Mouse (Mus musculus): Measurements from ENCODE around the gene Tfam. TPM values are rescaled to one million over a fixed set of nuclear protein-coding genes. Genes with fewer than 3 reads are reported as not detected.

Gene Tfam
- polyA plus RNA-seq, 1 experiment from 2014 or later = 33.4 TPM

DNA sequence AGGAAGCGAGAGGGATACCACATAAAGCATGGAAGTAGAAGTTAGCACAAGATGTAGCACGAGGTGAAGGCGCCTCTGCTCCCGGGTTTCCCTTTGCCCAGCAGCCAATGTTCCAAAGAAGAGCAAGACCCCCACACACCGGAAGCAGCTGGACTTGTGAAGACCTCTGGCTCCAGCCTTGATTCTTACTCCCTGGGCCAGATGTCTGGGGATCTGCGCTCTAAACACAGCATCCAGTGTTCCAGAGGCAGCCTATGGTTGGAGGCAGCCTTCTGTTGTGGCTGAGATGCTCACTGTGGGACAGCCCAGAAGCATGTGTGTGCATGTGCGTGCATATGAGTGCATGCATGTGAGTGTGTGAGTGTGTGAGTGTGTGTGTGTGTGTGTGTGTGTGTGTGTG lies 43.4 kb downstream of the Tfam start:
- no peak for DNase-seq
- Histone ChIP-seq H3K4me2 (ENCODE audit: low read depth, low read length) (no peak overlapping the region), H3K4me3 (ENCODE audit: low read depth, low read length) (no peak overlapping the region), H3K4me1 (ENCODE audit: insufficient read depth) (no peaks in the 10 kb centered on the region), H3K27ac (ENCODE audit: low read depth) (no peak overlapping the region), H3K27me3 (ENCODE audit: insufficient read depth, low read length) (no peaks in the 10 kb centered on the region), H3K36me3 (replicated peaks; ENCODE audit: insufficient read depth, low read length) (no peaks in the 10 kb centered on the region), H3K9me3 (ENCODE audit: low read length) (no peaks in the 10 kb centered on the region), H3K9ac (replicated peaks) (no peak overlapping the region)
- ATAC-seq = no peak
- 68% methylated on average over 7 of the region's 7 CpGs for WGBS (ENCODE audit: insufficient replicate concordance)
- no peak for TF ChIP-seq EP300 (IDR thresholded peaks at IDR 0.05; ENCODE audit: low read depth)
- TF ChIP-seq CTCF (IDR thresholded peaks at IDR 0.05; ENCODE audit: low read depth) = no peak

DNA sequence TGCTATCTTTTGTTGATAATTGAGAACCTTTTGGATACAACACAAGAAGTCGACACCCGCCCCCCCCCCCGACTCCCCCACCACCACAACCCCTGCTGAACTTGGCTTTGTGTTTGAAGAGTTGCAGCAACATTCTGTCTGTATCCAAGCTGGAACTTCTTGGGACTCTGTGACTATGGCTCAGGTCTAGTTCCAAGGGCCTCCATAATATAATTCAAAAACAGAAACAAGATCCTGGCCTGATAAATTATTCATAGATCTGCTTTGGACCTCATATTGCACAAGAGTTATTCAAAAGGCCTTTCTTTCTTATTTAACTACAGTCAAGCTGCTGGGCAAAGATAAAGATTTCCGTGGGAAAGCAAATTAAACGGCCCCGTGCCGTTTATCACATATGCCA lies 44.8 kb downstream of the Tfam start:
- TF ChIP-seq CTCF (IDR thresholded peaks at IDR 0.05; ENCODE audit: low read depth) (no peak), EP300 (IDR thresholded peaks at IDR 0.05; ENCODE audit: low read depth) (no peak)
- no peaks in the 10 kb centered on the region for H3K36me3 ChIP-seq (replicated peaks; ENCODE audit: insufficient read depth, low read length)
- H3K4me3 ChIP-seq (ENCODE audit: low read depth, low read length) = no peak overlapping the region
- H3K27me3 ChIP-seq (ENCODE audit: insufficient read depth, low read length) = no peaks in the 10 kb centered on the region
- H3K4me2 ChIP-seq (ENCODE audit: low read depth, low read length) = 0 out of 2 replicates have a peak overlapping the region, but pooled peaks have one; percentile 18
- H3K9me3 ChIP-seq (ENCODE audit: low read length) = no peaks in the 10 kb centered on the region
- 45% methylated on average over 7 of the region's 7 CpGs for WGBS (ENCODE audit: insufficient replicate concordance)
- H3K9ac ChIP-seq (replicated peaks) = no peak overlapping the region
- H3K27ac ChIP-seq (ENCODE audit: low read depth) = peak overlapping the region; percentile 55; the same call in 1 of the 2 replicates
- DNase-seq (no peak), ATAC-seq (no peak)
- H3K4me1 ChIP-seq (ENCODE audit: insufficient read depth) = no peaks in the 10 kb centered on the region

DNA sequence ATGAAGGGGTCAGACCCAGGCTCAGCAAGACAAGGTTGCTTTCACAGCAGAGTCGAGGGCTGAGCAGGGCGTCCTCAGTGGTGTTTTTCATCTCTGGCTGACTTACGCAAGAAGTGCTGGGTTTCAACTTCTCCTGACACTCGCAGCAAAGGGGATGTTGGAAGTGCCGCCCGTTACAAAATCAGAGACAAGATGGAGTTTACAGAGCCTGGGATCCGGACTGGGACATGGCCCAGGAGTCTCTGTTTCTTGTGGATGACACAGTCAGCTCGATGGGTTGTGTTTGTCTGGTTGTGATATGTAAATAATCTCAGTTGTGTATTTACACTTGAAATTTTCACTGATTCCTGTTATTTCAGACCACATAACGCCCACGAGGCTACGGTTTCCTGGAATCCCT lies 45.2 kb downstream of the Tfam start:
- no peak overlapping the region for H3K4me3 ChIP-seq (ENCODE audit: low read depth, low read length)
- TF ChIP-seq CTCF (IDR thresholded peaks at IDR 0.05; ENCODE audit: low read depth) = no peak
- TF ChIP-seq EP300 (IDR thresholded peaks at IDR 0.05; ENCODE audit: low read depth) = no peak
- H3K27ac ChIP-seq (ENCODE audit: low read depth) = peak overlapping the region; percentile 55
- H3K36me3 ChIP-seq (replicated peaks; ENCODE audit: insufficient read depth, low read length) = no peaks in the 10 kb centered on the region
- H3K27me3 ChIP-seq (ENCODE audit: insufficient read depth, low read length) = no peaks in the 10 kb centered on the region
- DNase-seq (peak; percentile 21), ATAC-seq (peak; percentile 41; the same call in 1 of the 2 replicates)
- H3K9me3 ChIP-seq (ENCODE audit: low read length) = no peaks in the 10 kb centered on the region
- peak overlapping the region; percentile 18; the same call in 1 of the 2 replicates for H3K4me2 ChIP-seq (ENCODE audit: low read depth, low read length)
- H3K4me1 ChIP-seq (ENCODE audit: insufficient read depth) = no peaks in the 10 kb centered on the region
- 55% methylated on average over 11 of the region's 11 CpGs for WGBS (ENCODE audit: insufficient replicate concordance)
- H3K9ac ChIP-seq (replicated peaks) = no peak overlapping the region

DNA sequence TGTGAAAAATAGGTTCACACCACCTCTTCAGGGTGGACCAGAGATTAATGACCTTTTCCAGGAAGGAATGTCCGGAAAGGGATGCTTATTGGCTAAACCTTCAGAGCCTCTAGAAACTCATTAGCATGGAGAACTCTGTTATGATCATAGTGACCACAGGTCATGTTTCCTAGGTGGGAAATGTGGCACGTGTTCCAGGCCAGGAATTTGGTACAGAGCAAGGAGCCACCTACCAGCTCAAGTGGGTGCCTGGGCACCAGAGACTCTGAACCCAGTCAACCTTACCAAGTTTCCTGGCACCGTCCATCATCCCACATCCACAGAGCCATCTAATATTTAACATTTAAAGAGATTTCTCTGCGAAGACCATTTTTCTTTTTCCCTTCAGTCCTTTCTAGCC lies 49.4 kb downstream of the Tfam start:
- ATAC-seq (no peak), DNase-seq (no peak)
- Histone ChIP-seq H3K27me3 (ENCODE audit: insufficient read depth, low read length) (no peaks in the 10 kb centered on the region), H3K4me1 (ENCODE audit: insufficient read depth) (no peaks in the 10 kb centered on the region), H3K36me3 (replicated peaks; ENCODE audit: insufficient read depth, low read length) (no peaks in the 10 kb centered on the region), H3K9ac (replicated peaks) (no peak overlapping the region), H3K4me3 (ENCODE audit: low read depth, low read length) (no peak overlapping the region), H3K9me3 (ENCODE audit: low read length) (no peaks in the 10 kb centered on the region), H3K27ac (ENCODE audit: low read depth) (no peak overlapping the region), H3K4me2 (ENCODE audit: low read depth, low read length) (no peak overlapping the region)
- 78% methylated on average over 4 of the region's 4 CpGs for WGBS (ENCODE audit: insufficient replicate concordance)
- TF ChIP-seq EP300 (IDR thresholded peaks at IDR 0.05; ENCODE audit: low read depth) (no peak), CTCF (IDR thresholded peaks at IDR 0.05; ENCODE audit: low read depth) (no peak)

DNA sequence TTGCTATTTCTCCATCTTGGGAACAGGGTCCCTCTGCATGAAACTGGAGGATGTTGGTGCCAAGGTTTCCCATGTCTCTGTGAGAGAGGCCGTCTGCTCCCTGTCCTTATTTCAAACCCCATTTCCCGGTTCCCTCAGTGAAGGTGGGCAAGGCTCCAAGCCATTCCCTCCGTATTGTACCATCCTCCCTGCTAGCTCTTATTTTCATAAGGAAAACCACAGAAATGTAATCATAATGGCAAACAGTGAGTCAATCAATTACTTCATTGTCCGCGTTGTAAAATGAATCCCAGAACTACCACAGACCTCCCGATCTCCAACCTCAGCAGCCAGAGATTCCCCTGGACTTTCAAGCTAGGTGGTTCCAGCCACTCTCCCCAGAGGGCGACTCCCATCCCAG lies 53.0 kb downstream of the Tfam start:
- TF ChIP-seq EP300 (IDR thresholded peaks at IDR 0.05; ENCODE audit: low read depth) = no peak
- no peak for TF ChIP-seq CTCF (IDR thresholded peaks at IDR 0.05; ENCODE audit: low read depth)
- Histone ChIP-seq H3K9ac (replicated peaks) (no peak overlapping the region), H3K36me3 (replicated peaks; ENCODE audit: insufficient read depth, low read length) (no peaks in the 10 kb centered on the region), H3K4me2 (ENCODE audit: low read depth, low read length) (no peak overlapping the region), H3K27me3 (ENCODE audit: insufficient read depth, low read length) (no peaks in the 10 kb centered on the region), H3K27ac (ENCODE audit: low read depth) (no peak overlapping the region), H3K4me3 (ENCODE audit: low read depth, low read length) (no peak overlapping the region), H3K4me1 (ENCODE audit: insufficient read depth) (no peaks in the 10 kb centered on the region), H3K9me3 (ENCODE audit: low read length) (0 out of 2 replicates have a peak, but pooled peaks cover 2% of the 10 kb centered on the region)
- 82% methylated on average over 7 of the region's 7 CpGs for WGBS (ENCODE audit: insufficient replicate concordance)
- no peak for ATAC-seq
- DNase-seq = no peak

DNA sequence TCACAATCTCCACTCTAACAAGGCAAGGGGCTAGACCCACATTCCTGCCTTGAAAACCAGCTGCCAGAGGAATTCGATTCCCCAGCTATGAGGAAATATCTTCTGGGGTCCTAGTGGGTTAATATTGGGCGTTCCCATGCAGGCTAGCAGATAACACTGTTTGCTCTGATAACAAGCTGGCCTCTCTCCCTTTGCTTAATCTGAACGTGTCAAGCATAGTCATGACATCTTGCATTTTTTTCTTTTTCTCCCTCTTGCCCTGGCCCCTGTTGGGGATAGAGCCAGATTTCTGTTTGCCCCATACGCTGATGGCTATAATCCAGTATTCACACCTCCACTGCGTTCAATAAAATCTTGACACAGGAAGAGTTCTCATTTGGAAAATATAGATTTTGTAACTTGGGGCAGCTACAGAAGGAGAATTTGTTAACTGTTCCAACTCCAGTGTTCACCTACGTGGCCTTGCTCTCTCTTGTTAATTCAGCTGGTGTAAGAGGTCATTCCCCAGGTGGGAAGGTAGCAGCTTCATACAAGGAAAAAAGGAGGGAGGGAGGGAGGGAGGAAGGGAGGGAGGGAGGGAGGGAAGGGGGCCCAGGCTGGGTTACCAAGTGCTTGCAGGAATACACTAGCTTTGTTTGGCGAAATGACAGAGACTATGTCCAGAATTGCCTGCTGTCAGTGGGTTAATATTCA lies 54.6 kb downstream of the Tfam start:
- H3K9ac ChIP-seq (replicated peaks) = no peak overlapping the region
- peak; percentile 27 for DNase-seq
- no peak overlapping the region for H3K4me2 ChIP-seq (ENCODE audit: low read depth, low read length)
- WGBS (ENCODE audit: insufficient replicate concordance) = 29% methylated on average over 7 of the region's 7 CpGs
- no peaks in the 10 kb centered on the region for H3K4me1 ChIP-seq (ENCODE audit: insufficient read depth)
- H3K27me3 ChIP-seq (ENCODE audit: insufficient read depth, low read length) = no peaks in the 10 kb centered on the region
- H3K27ac ChIP-seq (ENCODE audit: low read depth) = no peak overlapping the region
- H3K9me3 ChIP-seq (ENCODE audit: low read length) = 0 out of 2 replicates have a peak, but pooled peaks cover 2% of the 10 kb centered on the region
- ATAC-seq = peak; percentile 93
- TF ChIP-seq EP300 (IDR thresholded peaks at IDR 0.05; ENCODE audit: low read depth) (peak; percentile 34; the same call in 1 of the 2 replicates), CTCF (IDR thresholded peaks at IDR 0.05; ENCODE audit: low read depth) (no peak)
- no peaks in the 10 kb centered on the region for H3K36me3 ChIP-seq (replicated peaks; ENCODE audit: insufficient read depth, low read length)
- H3K4me3 ChIP-seq (ENCODE audit: low read depth, low read length) = no peak overlapping the region
